Mouse (Mus musculus): ENCODE data around the gene Dlx5. TPM values are rescaled to one million over a fixed set of nuclear protein-coding genes. Genes with fewer than 3 reads are reported as not detected.

Gene Dlx5
- not detected for polyA plus RNA-seq (2014; fragmentation: Illumina TruSeq; extraction: RNeasy Lipid Tissue Mini Kit (QIAGEN cat#74804); ENCODE audit: low read depth, low replicate concordance)

DNA sequence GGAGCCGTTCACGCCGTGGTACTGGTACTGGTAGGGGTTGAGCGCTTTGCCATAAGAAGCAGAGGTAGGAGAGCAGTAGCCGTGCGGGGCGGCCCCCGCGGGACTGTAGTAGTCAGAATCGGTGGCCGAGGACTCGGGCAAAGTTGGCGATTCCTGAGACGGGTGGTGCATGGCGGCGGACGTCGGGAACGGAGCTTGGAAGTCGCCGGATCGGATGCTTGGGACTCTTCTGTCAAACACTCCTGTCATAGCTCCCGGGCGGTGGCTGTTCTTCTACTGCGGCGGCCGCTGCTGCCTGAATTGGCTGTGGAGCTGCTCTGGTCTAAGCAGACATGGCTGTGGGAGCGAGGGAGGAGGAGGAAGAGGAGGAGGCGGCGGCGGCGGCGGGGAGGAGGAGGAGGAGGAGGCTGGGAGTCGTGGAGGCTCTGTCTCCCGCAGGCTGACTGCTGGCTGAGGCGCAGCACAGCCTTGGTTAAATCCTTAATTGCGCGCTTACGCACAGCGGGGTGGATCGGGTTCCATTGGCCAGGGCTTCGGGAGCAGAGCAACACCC is at the start of gene Dlx5:
Gene Dlx5, minus strand, starts transcription at position 448 of the 553 bp plus-strand sequence.

GRCm38 (mm10) chr6:6863160-6863870 is 18.6 kb downstream of the Dlx5 start, which contains the start of gene Dlx6:
TSS of gene Dlx6 (plus strand) at chr6:6863334.

Other genes with a start within 250 kb of the Dlx5 start
- not detected for gene Dlx6, start 18.8 kb downstream of the Dlx5 start, polyA plus RNA-seq (2014; fragmentation: Illumina TruSeq; extraction: RNeasy Lipid Tissue Mini Kit (QIAGEN cat#74804); ENCODE audit: low read depth, low replicate concordance)
- gene Sdhaf3, start 73.9 kb upstream of the Dlx5 start, polyA plus RNA-seq (2014; fragmentation: Illumina TruSeq; extraction: RNeasy Lipid Tissue Mini Kit (QIAGEN cat#74804); ENCODE audit: low read depth, low replicate concordance): 12.6 TPM

All from kidney, adult 10 weeks (tissue).